Mouse (Mus musculus) adrenal gland, adult 8-10 months (tissue): Measurements from ENCODE around the gene Ybx2. TPM values are rescaled to one million over a fixed set of nuclear protein-coding genes. Genes with fewer than 3 reads are reported as not detected.

Experiments
- DNase-seq: peaks from one replicate; pipeline ENCODE4 v3.0.0; 2022
- microRNA-seq, 2 experiments: library from miRNA; unstranded; fragments of <30 nt; microRNA quantifications; one replicate each; pipeline ENCODE4 v1.2.0; 2022
- total RNA-seq, 4 experiments: library from RNA; stranded (reverse); gene quantifications; 2 replicates each; pipeline ENCODE4 v1.2.4; 2022

Ybx2 gene
- total RNA-seq, 4 experiments from 2014 or later, result 6.3 to 13.9 (median 11.8) TPM

- DNase-seq, result no peak
These were observed 29.8 kb downstream of the Ybx2 start for GRCm38 (mm10) chr11:69965271-69966005.

- no peak for DNase-seq
These were observed 30.6 kb downstream of the Ybx2 start for GRCm38 (mm10) chr11:69966006-69966859.

GRCm38 (mm10) chr11:69966860-69967517, 31.4 kb downstream of the Ybx2 start:
- DNase-seq, result no peak

- no peak for DNase-seq
These were observed 33.2 kb downstream of the Ybx2 start for GRCm38 (mm10) chr11:69968793-69969192.

- DNase-seq, result no peak
These were observed 34.6 kb downstream of the Ybx2 start for GRCm38 (mm10) chr11:69970222-69970621.

GRCm38 (mm10) chr11:69970775-69971174, 35.2 kb downstream of the Ybx2 start:
- DNase-seq, result no peak

GRCm38 (mm10) chr11:69974907-69975306, 39.3 kb downstream of the Ybx2 start:
- DNase-seq, result no peak

- no peak for DNase-seq
These were observed 40.7 kb downstream of the Ybx2 start for GRCm38 (mm10) chr11:69976271-69976670.

GRCm38 (mm10) chr11:69979827-69980195, 44.2 kb downstream of the Ybx2 start:
- no peak for DNase-seq

GRCm38 (mm10) chr11:69980196-69981140, 44.9 kb downstream of the Ybx2 start:
- peak; percentile 99 for DNase-seq

GRCm38 (mm10) chr11:69981141-69981762, 45.7 kb downstream of the Ybx2 start, which contains the start of gene Ctdnep1:
TSS of gene Ctdnep1 (plus strand) at chr11:69981156.
- peak; percentile 48 for DNase-seq

GRCm38 (mm10) chr11:69982225-69982624, 46.6 kb downstream of the Ybx2 start, which contains the start of gene Elp5:
TSS of gene Elp5 (minus strand) at chr11:69982517.
- DNase-seq, result no peak

- peak; percentile 8 for DNase-seq
These were observed 47.3 kb downstream of the Ybx2 start for GRCm38 (mm10) chr11:69982877-69983276.

GRCm38 (mm10) chr11:69983377-69983776, 47.8 kb downstream of the Ybx2 start:
- no peak for DNase-seq

- peak; percentile 8 for DNase-seq
These were observed 48.8 kb downstream of the Ybx2 start for GRCm38 (mm10) chr11:69984431-69984830.

- no peak for DNase-seq
These were observed 54.4 kb downstream of the Ybx2 start for GRCm38 (mm10) chr11:69989949-69990348.

Small RNA genes lying within 50 kb of the gene (microRNA-seq; reads per million reads assigned to microRNA genes)
- 0 to 0.17 reads per million in 2 experiments for gene Gm44349

Other genes starting within 250 kb of the Ybx2 start
- 10 to 100 TPM; 24.1 to 47.6 (median 36.3) TPM for gene Tnfsf12, start 239.9 kb upstream of the Ybx2 start, total RNA-seq
- gene Tnfsfm13, start 239.7 kb upstream of the Ybx2 start, total RNA-seq, result 1 to 10 TPM; 3.4 to 8.4 (median 7.9) TPM
- gene Polr2a, start 177.2 kb upstream of the Ybx2 start, total RNA-seq, result 100 to 1,000 TPM in 2 of 4 experiments, 10 to 100 TPM in 2; 85.2 to 125 (median 101) TPM
- gene Slc35g3, start 173.8 kb upstream of the Ybx2 start, total RNA-seq, result not detected
- gene Zbtb4, start 169.9 kb upstream of the Ybx2 start, total RNA-seq, result 100 to 1,000 TPM in 2 of 4 experiments, 10 to 100 TPM in 2; 73.0 to 121 (median 97.6) TPM
- gene Chrnb1, start 139.9 kb upstream of the Ybx2 start, total RNA-seq, result 1 to 10 TPM; 1.5 to 8.1 (median 5.0) TPM
- 10 to 100 TPM in 2 of 4 experiments, 1 to 10 TPM in 2; 2.5 to 32.7 (median 16.9) TPM for gene Fgf11, start 133.9 kb upstream of the Ybx2 start, total RNA-seq
- gene Tmem102, start 130.2 kb upstream of the Ybx2 start, total RNA-seq, result 1 to 10 TPM in 1 of 4 experiments, under 1 TPM in 3; 0.45 to 1.1 (median 0.72) TPM
- gene Gm39566, start 120.5 kb upstream of the Ybx2 start, total RNA-seq, result not detected
- not detected for gene Spem2, start 117.3 kb upstream of the Ybx2 start, total RNA-seq
- gene Spem1, start 113.6 kb upstream of the Ybx2 start, total RNA-seq, result under 1 TPM in 1 of 4 experiments, not detected in 3; 0.38 TPM
- gene Nlgn2, start 98.0 kb upstream of the Ybx2 start, total RNA-seq, result 10 to 100 TPM; 22.2 to 48.7 (median 35.8) TPM
- gene Tmem256, start 97.3 kb upstream of the Ybx2 start, total RNA-seq, result 100 to 1,000 TPM; 122 to 164 (median 149) TPM
- 10 to 100 TPM; 40.2 to 69.1 (median 62.1) TPM for gene Plscr3, start 89.4 kb upstream of the Ybx2 start, total RNA-seq
- gene Tnk1, start 77.1 kb upstream of the Ybx2 start, total RNA-seq, result under 1 TPM in 2 of 4 experiments, not detected in 2; 0.11 to 0.20 TPM
- not detected for gene Tmem95, start 57.8 kb upstream of the Ybx2 start, total RNA-seq
- gene Kctd11, start 54.4 kb upstream of the Ybx2 start, total RNA-seq, result 1 to 10 TPM; 4.3 to 6.2 (median 5.5) TPM
- gene Acap1, start 40.3 kb upstream of the Ybx2 start, total RNA-seq, result 1 to 10 TPM in 2 of 4 experiments, under 1 TPM in 2; 0.31 to 1.9 (median 0.86) TPM
- gene 2810408A11Rik, start 34.8 kb upstream of the Ybx2 start, total RNA-seq, result 1 to 10 TPM in 1 of 4 experiments, under 1 TPM in 3; 0.23 to 2.4 (median 0.71) TPM
- gene Neurl4, start 34.7 kb upstream of the Ybx2 start, total RNA-seq, result 10 to 100 TPM; 36.4 to 71.4 (median 51.5) TPM
- gene Gps2, start 21.9 kb upstream of the Ybx2 start, total RNA-seq, result 10 to 100 TPM; 44.0 to 72.7 (median 52.0) TPM
- gene Eif5a, start 13.8 kb upstream of the Ybx2 start, total RNA-seq, result 100 to 1,000 TPM; 468 to 561 (median 519) TPM
- 10 to 100 TPM; 36.5 to 90.1 (median 50.0) TPM for gene Slc2a4, start 12.4 kb downstream of the Ybx2 start, total RNA-seq
- under 1 TPM in 1 of 4 experiments, not detected in 3; 0.55 TPM for gene Cldn7, start 29.0 kb downstream of the Ybx2 start, total RNA-seq
- gene Ctdnep1, start 45.4 kb downstream of the Ybx2 start, total RNA-seq, result 100 to 1,000 TPM; 109 to 125 (median 120) TPM
- 10 to 100 TPM; 56.9 to 87.4 (median 73.6) TPM for gene Elp5, start 46.7 kb downstream of the Ybx2 start, total RNA-seq
- 100 to 1,000 TPM; 369 to 430 (median 397) TPM for gene Gabarap, start 55.3 kb downstream of the Ybx2 start, total RNA-seq
- 10 to 100 TPM; 55.7 to 61.0 (median 58.4) TPM for gene Phf23, start 60.0 kb downstream of the Ybx2 start, total RNA-seq
- 10 to 100 TPM; 13.4 to 27.1 (median 20.5) TPM for gene Dvl2, start 64.8 kb downstream of the Ybx2 start, total RNA-seq
- gene Acadvl, start 79.6 kb downstream of the Ybx2 start, total RNA-seq, result 100 to 1,000 TPM; 323 to 415 (median 392) TPM
- gene Dlg4, start 81.1 kb downstream of the Ybx2 start, total RNA-seq, result 10 to 100 TPM; 25.7 to 65.4 (median 45.9) TPM
- under 1 TPM in 3 of 4 experiments, not detected in 1; 0.31 to 0.75 (median 0.38) TPM for gene Asgr1, start 118.3 kb downstream of the Ybx2 start, total RNA-seq
- gene Asgr2, start 156.8 kb downstream of the Ybx2 start, total RNA-seq, result 1 to 10 TPM in 2 of 4 experiments, under 1 TPM in 2; 0.62 to 2.9 (median 1.1) TPM
- 1 to 10 TPM; 3.1 to 6.9 (median 4.2) TPM for gene Mgl2, start 194.5 kb downstream of the Ybx2 start, total RNA-seq
- 1 to 10 TPM; 3.3 to 7.3 (median 5.4) TPM for gene Clec10a, start 220.4 kb downstream of the Ybx2 start, total RNA-seq